Mouse (Mus musculus): ENCODE data around the gene Ntrk2.

Ntrk2 gene

GRCm38 (mm10) chr13:59076489-59076888, 270.1 kb downstream of the Ntrk2 start:
- TF ChIP-seq GATA4 (IDR thresholded peaks at IDR 0.05; ENCODE audit: insufficient replicate concordance, low read length) = no peak

GRCm38 (mm10) chr13:59079761-59080461, 273.5 kb downstream of the Ntrk2 start:
- no peak for TF ChIP-seq GATA4 (IDR thresholded peaks at IDR 0.05; ENCODE audit: insufficient replicate concordance, low read length)

GRCm38 (mm10) chr13:59080468-59080867, 274.1 kb downstream of the Ntrk2 start:
- TF ChIP-seq GATA4 (IDR thresholded peaks at IDR 0.05; ENCODE audit: insufficient replicate concordance, low read length) = no peak

GRCm38 (mm10) chr13:59089016-59089415, 282.6 kb downstream of the Ntrk2 start:
- no peak for TF ChIP-seq GATA4 (IDR thresholded peaks at IDR 0.05; ENCODE audit: insufficient replicate concordance, low read length)

- no peak for TF ChIP-seq GATA4 (IDR thresholded peaks at IDR 0.05; ENCODE audit: insufficient replicate concordance, low read length)
Measured at GRCm38 (mm10) chr13:59091138-59091971, 285.0 kb downstream of the Ntrk2 start.

GRCm38 (mm10) chr13:59092045-59092857, 285.9 kb downstream of the Ntrk2 start:
- TF ChIP-seq GATA4 (IDR thresholded peaks at IDR 0.05; ENCODE audit: insufficient replicate concordance, low read length) = no peak

GRCm38 (mm10) chr13:59092858-59093154, 286.4 kb downstream of the Ntrk2 start:
- TF ChIP-seq GATA4 (IDR thresholded peaks at IDR 0.05; ENCODE audit: insufficient replicate concordance, low read length) = no peak

- TF ChIP-seq GATA4 (IDR thresholded peaks at IDR 0.05; ENCODE audit: insufficient replicate concordance, low read length) = no peak
Measured at GRCm38 (mm10) chr13:59094722-59095121, 288.4 kb downstream of the Ntrk2 start.

GRCm38 (mm10) chr13:59095811-59096391, 289.5 kb downstream of the Ntrk2 start:
- no peak for TF ChIP-seq GATA4 (IDR thresholded peaks at IDR 0.05; ENCODE audit: insufficient replicate concordance, low read length)

GRCm38 (mm10) chr13:59100086-59100485, 293.7 kb downstream of the Ntrk2 start:
- no peak for TF ChIP-seq GATA4 (IDR thresholded peaks at IDR 0.05; ENCODE audit: insufficient replicate concordance, low read length)

- no peak for TF ChIP-seq GATA4 (IDR thresholded peaks at IDR 0.05; ENCODE audit: insufficient replicate concordance, low read length)
Measured at GRCm38 (mm10) chr13:59110107-59110506, 303.7 kb downstream of the Ntrk2 start.

GRCm38 (mm10) chr13:59114684-59115083, 308.3 kb downstream of the Ntrk2 start:
- TF ChIP-seq GATA4 (IDR thresholded peaks at IDR 0.05; ENCODE audit: insufficient replicate concordance, low read length) = no peak

GRCm38 (mm10) chr13:59115551-59115950, 309.2 kb downstream of the Ntrk2 start:
- no peak for TF ChIP-seq GATA4 (IDR thresholded peaks at IDR 0.05; ENCODE audit: insufficient replicate concordance, low read length)

- no peak for TF ChIP-seq GATA4 (IDR thresholded peaks at IDR 0.05; ENCODE audit: insufficient replicate concordance, low read length)
Measured at GRCm38 (mm10) chr13:59117233-59117632, 310.9 kb downstream of the Ntrk2 start.

All from liver, adult (tissue).